Mouse (Mus musculus): ENCODE results near the gene Mc1r. TPM values are rescaled to one million over a fixed set of nuclear protein-coding genes. Genes with fewer than 3 reads are reported as not detected.
"Not testable (repeated sequence)": the region's sequence is repeated elsewhere in the genome, so short reads cannot be mapped to it uniquely, and the experiment has no call there.

Gene Mc1r
- polyA plus RNA-seq, 1 experiment, result 0.70 TPM

GRCm38 (mm10) chr8:123431616-123432365 lies 24.9 kb downstream of the Mc1r start:
- WGBS, result 94% methylated on average over 25 of the region's 25 CpGs
- H3K4me3 ChIP-seq (replicated peaks; ENCODE audit: control insufficient read depth, low read depth, low read length), result no peak overlapping the region

GRCm38 (mm10) chr8:123432381-123432780 lies 25.5 kb downstream of the Mc1r start:
- TF ChIP-seq POLR2A (IDR thresholded peaks at IDR 0.05; ENCODE audit: borderline replicate concordance, control insufficient read depth, low read depth, low read length) (no peak), CTCF (IDR thresholded peaks at IDR 0.05; ENCODE audit: control insufficient read depth, insufficient read depth, low read length) (no peak)
- Histone ChIP-seq H3K4me3 (replicated peaks; ENCODE audit: control insufficient read depth, low read depth, low read length) (no peak overlapping the region), H3K4me1 (ENCODE audit: control insufficient read depth, insufficient read depth, low read length) (no peaks in the 10 kb centered on the region), H3K27ac (ENCODE audit: control insufficient read depth, insufficient read depth, low read depth, low read length, poor library complexity) (no peak overlapping the region)
- 93% methylated on average over 16 of the region's 16 CpGs for WGBS

More at GRCm38 (mm10) chr8:123431616-123432365, 24.9 kb downstream of the Mc1r start:
- H3K27ac ChIP-seq (ENCODE audit: control insufficient read depth, insufficient read depth, low read depth, low read length, poor library complexity), result no peak overlapping the region
- TF ChIP-seq POLR2A (IDR thresholded peaks at IDR 0.05; ENCODE audit: borderline replicate concordance, control insufficient read depth, low read depth, low read length) (no peak), CTCF (IDR thresholded peaks at IDR 0.05; ENCODE audit: control insufficient read depth, insufficient read depth, low read length) (no peak)
- no peaks in the 10 kb centered on the region for H3K4me1 ChIP-seq (ENCODE audit: control insufficient read depth, insufficient read depth, low read length)

GRCm38 (mm10) chr8:123433241-123433974 lies 26.5 kb downstream of the Mc1r start:
- not testable (repeated sequence) for H3K4me3 ChIP-seq (replicated peaks; ENCODE audit: control insufficient read depth, low read depth, low read length); H3K4me1 ChIP-seq (ENCODE audit: control insufficient read depth, insufficient read depth, low read length); H3K27ac ChIP-seq (ENCODE audit: control insufficient read depth, insufficient read depth, low read depth, low read length, poor library complexity)
- 96% methylated on average over 47 of the region's 47 CpGs for WGBS

GRCm38 (mm10) chr8:123441788-123442187 lies 34.9 kb downstream of the Mc1r start:
- Histone ChIP-seq H3K4me3 (replicated peaks; ENCODE audit: control insufficient read depth, low read depth, low read length) (no peak overlapping the region), H3K4me1 (ENCODE audit: control insufficient read depth, insufficient read depth, low read length) (no peaks in the 10 kb centered on the region), H3K27ac (ENCODE audit: control insufficient read depth, insufficient read depth, low read depth, low read length, poor library complexity) (no peak overlapping the region)
- TF ChIP-seq POLR2A (IDR thresholded peaks at IDR 0.05; ENCODE audit: borderline replicate concordance, control insufficient read depth, low read depth, low read length) (no peak), CTCF (IDR thresholded peaks at IDR 0.05; ENCODE audit: control insufficient read depth, insufficient read depth, low read length) (no peak)
- 54% methylated on average over 2 of the region's 2 CpGs for WGBS

- TF ChIP-seq POLR2A (IDR thresholded peaks at IDR 0.05; ENCODE audit: borderline replicate concordance, control insufficient read depth, low read depth, low read length) (no peak), CTCF (IDR thresholded peaks at IDR 0.05; ENCODE audit: control insufficient read depth, insufficient read depth, low read length) (no peak)
- WGBS, result 86% methylated on average over 5 of the region's 5 CpGs
- Histone ChIP-seq H3K4me1 (ENCODE audit: control insufficient read depth, insufficient read depth, low read length) (no peaks in the 10 kb centered on the region), H3K4me3 (replicated peaks; ENCODE audit: control insufficient read depth, low read depth, low read length) (peak overlapping the region; percentile 4), H3K27ac (ENCODE audit: control insufficient read depth, insufficient read depth, low read depth, low read length, poor library complexity) (no peak overlapping the region)
Measured at GRCm38 (mm10) chr8:123442351-123442750, 35.4 kb downstream of the Mc1r start.

GRCm38 (mm10) chr8:123442871-123443575 lies 36.1 kb downstream of the Mc1r start:
- H3K27ac ChIP-seq (ENCODE audit: control insufficient read depth, insufficient read depth, low read depth, low read length, poor library complexity), result peak overlapping the region; percentile 53
- peak overlapping the region; percentile 75 for H3K4me3 ChIP-seq (replicated peaks; ENCODE audit: control insufficient read depth, low read depth, low read length)
- peaks cover 2% of the 10 kb centered on the region; the same call in 1 of the 2 replicates for H3K4me1 ChIP-seq (ENCODE audit: control insufficient read depth, insufficient read depth, low read length)
- WGBS, result under 1% methylated on average over 41 of the region's 41 CpGs
- TF ChIP-seq CTCF (IDR thresholded peaks at IDR 0.05; ENCODE audit: control insufficient read depth, insufficient read depth, low read length), result peak; percentile 83
- peak; percentile 58; the same call in 1 of the 2 replicates for TF ChIP-seq POLR2A (IDR thresholded peaks at IDR 0.05; ENCODE audit: borderline replicate concordance, control insufficient read depth, low read depth, low read length)

- H3K4me1 ChIP-seq (ENCODE audit: control insufficient read depth, insufficient read depth, low read length), result peaks cover 2% of the 10 kb centered on the region; the same call in 1 of the 2 replicates
- 0% methylated on average over 4 of the region's 4 CpGs for WGBS
- H3K27ac ChIP-seq (ENCODE audit: control insufficient read depth, insufficient read depth, low read depth, low read length, poor library complexity), result peak overlapping the region; percentile 53
Measured at GRCm38 (mm10) chr8:123443576-123443921, 36.6 kb downstream of the Mc1r start.

GRCm38 (mm10) chr8:123444131-123444530 lies 37.2 kb downstream of the Mc1r start:
- TF ChIP-seq POLR2A (IDR thresholded peaks at IDR 0.05; ENCODE audit: borderline replicate concordance, control insufficient read depth, low read depth, low read length), result no peak
- TF ChIP-seq CTCF (IDR thresholded peaks at IDR 0.05; ENCODE audit: control insufficient read depth, insufficient read depth, low read length), result no peak
- 8% methylated on average over 6 of the region's 6 CpGs for WGBS
- Histone ChIP-seq H3K4me1 (ENCODE audit: control insufficient read depth, insufficient read depth, low read length) (peaks cover 2% of the 10 kb centered on the region; the same call in 1 of the 2 replicates), H3K4me3 (replicated peaks; ENCODE audit: control insufficient read depth, low read depth, low read length) (peak overlapping the region; percentile 19), H3K27ac (ENCODE audit: control insufficient read depth, insufficient read depth, low read depth, low read length, poor library complexity) (peak overlapping the region; percentile 76)

More at GRCm38 (mm10) chr8:123443576-123443921, 36.6 kb downstream of the Mc1r start:
- peak overlapping the region; percentile 75 for H3K4me3 ChIP-seq (replicated peaks; ENCODE audit: control insufficient read depth, low read depth, low read length)
- TF ChIP-seq POLR2A (IDR thresholded peaks at IDR 0.05; ENCODE audit: borderline replicate concordance, control insufficient read depth, low read depth, low read length), result no peak
- no peak for TF ChIP-seq CTCF (IDR thresholded peaks at IDR 0.05; ENCODE audit: control insufficient read depth, insufficient read depth, low read length)

All from bone marrow, adult 2 months (tissue).